Mouse (Mus musculus) kidney, postnatal 36 days (tissue): ENCODE measurements at regions not wholly inside any gene's neighbourhood (a gene's known extent, or its start where the extent isn't known, plus 50 kb on each side); places are given as distances from the start of the nearest gene placed in this dataset.

Experiments used
- DNase-seq, 2 experiments: peaks; one replicate each; pipeline ENCODE4 v3.0.0; 2021 to 2022; ENCODE audit warnings: mixed read lengths in 2 of 2

DNA sequence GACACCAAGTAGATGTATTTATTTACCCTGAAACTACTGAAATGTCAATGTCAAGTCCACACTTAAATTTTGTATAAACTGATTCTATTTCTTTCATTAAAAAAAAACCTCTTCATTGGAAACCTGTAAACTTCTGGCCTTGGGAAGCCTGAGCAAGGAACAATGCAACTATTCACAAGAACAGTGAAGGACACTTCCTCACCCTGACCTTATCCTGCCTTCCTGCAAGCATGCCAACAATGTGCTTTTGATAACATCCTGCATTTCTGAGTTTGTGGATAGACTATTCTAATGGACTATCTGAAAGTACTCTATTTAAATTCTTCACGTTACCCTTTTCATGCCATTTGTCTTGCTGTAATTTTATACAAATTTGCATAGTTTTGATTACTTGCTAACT is 53.1 kb upstream of the Nabp1 start:
- no peak for DNase-seq

DNA sequence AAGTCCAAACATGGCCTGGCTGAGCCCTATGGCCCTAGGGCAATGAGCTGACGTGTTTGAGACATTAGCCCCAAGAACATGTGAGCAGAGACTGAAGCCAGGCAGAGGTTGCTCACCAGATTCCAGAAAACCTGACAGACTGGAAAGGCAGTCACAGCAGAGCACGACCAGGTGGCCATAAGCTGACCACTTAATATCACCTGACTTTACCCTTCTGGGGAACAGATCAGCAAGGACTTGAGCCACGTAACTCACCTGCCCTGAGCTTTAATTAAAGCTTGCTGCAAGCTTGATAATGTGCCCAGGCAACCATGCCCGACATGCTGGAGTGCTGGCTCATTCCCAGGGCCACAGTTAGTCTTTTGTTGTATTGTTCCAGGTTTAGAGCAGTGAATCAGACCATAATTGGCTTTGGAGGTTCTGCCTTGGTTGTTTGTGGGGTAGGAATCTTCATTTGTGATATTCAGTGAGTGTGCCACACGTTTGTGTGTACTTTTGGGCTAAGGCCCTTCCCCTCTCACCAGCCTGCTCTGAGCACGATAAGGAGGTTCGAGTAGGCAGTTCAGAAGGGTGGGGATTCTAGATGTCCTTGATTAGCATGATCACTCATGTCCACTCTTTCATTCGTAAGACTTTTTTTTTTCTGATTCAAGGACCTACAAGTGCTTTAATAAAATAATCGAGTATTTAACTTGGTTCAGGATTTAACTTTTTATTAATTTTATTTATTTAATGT is 52.1 kb upstream of the Nabp1 start:
- peak; percentile 66 to 77 for DNase-seq

DNA sequence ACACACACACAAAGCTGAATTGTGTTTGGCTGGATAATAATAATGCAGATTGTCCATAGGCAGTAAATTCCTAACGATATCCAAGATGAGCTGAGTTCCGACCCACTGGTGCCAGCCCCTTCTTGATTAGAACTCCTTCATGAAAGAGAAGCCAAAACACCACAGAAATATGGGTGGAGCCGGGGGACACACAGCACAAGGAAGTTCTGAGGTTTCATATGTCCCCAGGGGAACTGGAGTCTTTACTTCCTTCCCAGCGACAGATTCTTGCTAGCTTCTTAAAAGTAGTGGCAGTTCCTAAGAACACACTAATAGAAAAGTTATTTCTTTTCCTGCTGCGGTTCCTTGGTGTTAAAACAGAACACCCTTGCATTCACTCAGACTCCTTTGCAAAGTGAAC is 51.4 kb upstream of the Nabp1 start:
- no peak for DNase-seq

DNA sequence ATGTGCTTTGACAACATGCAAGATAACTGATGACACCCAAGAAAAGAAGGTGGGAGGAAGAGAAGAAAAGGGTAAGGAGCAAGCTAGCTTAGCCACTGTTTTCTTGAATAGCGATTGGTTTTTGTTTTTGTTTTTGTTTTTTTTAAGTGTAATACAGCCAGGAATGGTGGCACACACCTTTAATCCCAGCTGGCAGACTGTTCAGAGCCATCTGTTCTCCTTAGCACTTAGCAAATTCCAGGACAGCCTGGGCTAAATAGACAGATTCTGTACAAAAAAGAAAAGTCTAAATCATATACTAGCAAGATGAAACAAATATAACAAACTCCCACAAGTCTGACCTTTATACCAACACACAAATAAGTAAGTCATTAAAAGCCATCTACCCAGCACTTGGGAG is 50.4 kb upstream of the Nabp1 start:
- no peak for DNase-seq
